Mouse (Mus musculus): ENCODE measurements around the gene Scd1. TPM values are rescaled to one million over a fixed set of nuclear protein-coding genes. Genes with fewer than 3 reads are reported as not detected.

Gene Scd1
- polyA plus RNA-seq, 1 experiment from 2014 or later, result 17.8 TPM

DNA sequence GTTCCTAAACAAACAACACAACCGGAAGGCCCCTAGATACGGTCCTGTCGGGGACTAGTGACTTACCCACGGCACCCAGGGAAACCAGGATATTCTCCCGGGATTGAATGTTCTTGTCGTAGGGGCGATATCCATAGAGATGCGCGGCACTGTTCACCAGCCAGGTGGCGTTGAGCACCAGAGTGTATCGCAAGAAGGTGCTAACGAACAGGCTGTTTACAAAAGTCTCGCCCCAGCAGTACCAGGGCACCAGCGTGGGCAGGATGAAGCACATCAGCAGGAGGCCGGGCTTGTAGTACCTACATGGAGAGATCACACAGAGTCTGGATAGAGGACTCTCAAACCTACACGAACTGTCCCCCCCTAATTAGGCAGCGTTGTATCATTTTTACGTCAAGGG, 7.6 kb downstream of the Scd1 start:
- Histone ChIP-seq H3K4me2 (no peak overlapping the region), H3K9me3 (replicated peaks) (no peaks in the 10 kb centered on the region), H3K4me3 (replicated peaks) (no peak overlapping the region), H3K9ac (no peak overlapping the region), H3K36me3 (replicated peaks) (peaks cover 76% of the 10 kb centered on the region), H3K27ac (replicated peaks) (no peak overlapping the region), H3K27me3 (no peaks in the 10 kb centered on the region), H3K4me1 (replicated peaks) (peaks cover 42% of the 10 kb centered on the region)
- ATAC-seq (ENCODE audit: insufficient read depth), result no peak
- 88% methylated on average over 18 of the region's 18 CpGs for WGBS (ENCODE audit: insufficient replicate concordance)

DNA sequence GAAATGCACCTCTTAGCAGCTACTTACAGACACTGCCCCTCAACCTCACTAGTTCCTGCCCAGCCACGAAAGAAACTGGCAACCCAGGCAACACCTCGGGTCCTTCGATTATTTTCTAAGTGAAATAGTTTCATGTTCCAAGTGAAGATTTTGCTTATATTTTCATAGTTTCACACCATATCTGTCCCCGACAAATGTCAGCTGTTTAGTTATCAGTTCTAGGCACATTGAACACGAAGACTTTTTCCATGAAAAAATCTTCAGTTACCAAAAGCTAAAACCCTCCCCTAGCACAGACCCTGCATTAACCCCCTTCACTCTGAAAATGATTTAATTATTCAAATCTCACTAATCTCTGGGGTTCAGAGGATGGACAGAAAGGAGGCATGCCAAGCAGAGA, 10.9 kb downstream of the Scd1 start:
- peaks cover 60% of the 10 kb centered on the region for H3K4me1 ChIP-seq (replicated peaks)
- peak overlapping the region; percentile 88 for H3K27ac ChIP-seq (replicated peaks)
- H3K9me3 ChIP-seq (replicated peaks), result no peaks in the 10 kb centered on the region
- no peaks in the 10 kb centered on the region for H3K27me3 ChIP-seq
- peak; percentile 41; the same call in 1 of the 2 replicates for ATAC-seq (ENCODE audit: insufficient read depth)
- H3K36me3 ChIP-seq (replicated peaks), result peaks cover 51% of the 10 kb centered on the region
- peak overlapping the region; percentile 13; the same call in 1 of the 2 replicates for H3K9ac ChIP-seq
- 21% methylated on average over 5 of the region's 5 CpGs for WGBS (ENCODE audit: insufficient replicate concordance)
- H3K4me2 ChIP-seq, result peak overlapping the region; percentile 31; the same call in 1 of the 2 replicates
- no peak overlapping the region for H3K4me3 ChIP-seq (replicated peaks)

DNA sequence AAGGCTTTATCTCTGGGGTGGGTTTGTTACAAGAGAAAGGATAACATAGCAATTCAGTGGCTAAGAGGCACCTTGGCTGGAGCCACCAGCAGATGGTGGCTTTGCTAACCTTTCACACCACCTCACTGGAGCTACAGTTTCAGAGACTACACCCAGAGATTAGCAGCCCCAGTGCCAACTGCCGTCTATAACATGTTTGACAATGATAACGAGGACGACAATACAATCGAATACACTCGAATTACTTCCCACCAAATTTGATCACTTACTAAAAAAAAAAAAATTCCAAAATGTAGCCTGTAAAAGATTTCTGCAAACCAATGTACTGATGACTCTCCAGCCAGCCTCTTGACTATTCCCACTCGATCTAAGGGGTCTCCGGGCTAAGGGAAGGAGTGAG, 12.7 kb downstream of the Scd1 start:
- ATAC-seq (ENCODE audit: insufficient read depth), result peak; percentile 78
- peak overlapping the region; percentile 50 for H3K4me2 ChIP-seq
- no peaks in the 10 kb centered on the region for H3K27me3 ChIP-seq
- peak overlapping the region; percentile 4; the same call in 1 of the 2 replicates for H3K9ac ChIP-seq
- peaks cover 74% of the 10 kb centered on the region for H3K4me1 ChIP-seq (replicated peaks)
- peaks cover 37% of the 10 kb centered on the region for H3K36me3 ChIP-seq (replicated peaks)
- no peaks in the 10 kb centered on the region for H3K9me3 ChIP-seq (replicated peaks)
- H3K4me3 ChIP-seq (replicated peaks), result no peak overlapping the region
- H3K27ac ChIP-seq (replicated peaks), result peak overlapping the region; percentile 88
- WGBS (ENCODE audit: insufficient replicate concordance), result 20% methylated on average over 7 of the region's 7 CpGs

DNA sequence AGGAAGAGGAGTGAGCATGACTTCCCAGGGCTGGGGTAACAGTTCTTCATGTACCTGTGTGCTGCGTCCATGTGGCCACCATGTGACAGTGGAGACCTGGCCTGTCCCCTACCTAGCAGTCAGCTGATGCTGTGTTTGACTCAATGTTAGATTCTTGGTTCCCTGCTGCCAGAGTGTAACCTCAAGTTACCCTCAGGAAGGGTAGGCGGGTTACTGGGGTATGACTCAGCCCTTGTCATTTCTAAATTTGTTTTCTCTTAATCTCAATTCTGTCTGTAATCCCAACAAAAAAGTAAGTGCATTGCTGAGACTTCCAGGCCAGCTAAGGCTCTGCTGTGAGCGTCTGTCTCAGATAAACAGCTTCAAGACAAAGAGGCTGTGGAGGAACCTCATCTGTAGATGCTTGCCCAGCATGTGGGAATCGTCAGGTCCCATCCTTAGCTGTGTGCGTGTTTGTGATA, 13.7 kb downstream of the Scd1 start:
- Histone ChIP-seq H3K27me3 (no peaks in the 10 kb centered on the region), H3K36me3 (replicated peaks) (peaks cover 27% of the 10 kb centered on the region), H3K27ac (replicated peaks) (peak overlapping the region; percentile 88), H3K4me3 (replicated peaks) (no peak overlapping the region), H3K4me1 (replicated peaks) (peaks cover 80% of the 10 kb centered on the region), H3K9me3 (replicated peaks) (no peaks in the 10 kb centered on the region), H3K4me2 (no peak overlapping the region), H3K9ac (peak overlapping the region; percentile 0; the same call in 1 of the 2 replicates)
- WGBS (ENCODE audit: insufficient replicate concordance), result 30% methylated on average over 5 of the region's 5 CpGs
- ATAC-seq (ENCODE audit: insufficient read depth), result peak; percentile 33; the same call in 1 of the 2 replicates

DNA sequence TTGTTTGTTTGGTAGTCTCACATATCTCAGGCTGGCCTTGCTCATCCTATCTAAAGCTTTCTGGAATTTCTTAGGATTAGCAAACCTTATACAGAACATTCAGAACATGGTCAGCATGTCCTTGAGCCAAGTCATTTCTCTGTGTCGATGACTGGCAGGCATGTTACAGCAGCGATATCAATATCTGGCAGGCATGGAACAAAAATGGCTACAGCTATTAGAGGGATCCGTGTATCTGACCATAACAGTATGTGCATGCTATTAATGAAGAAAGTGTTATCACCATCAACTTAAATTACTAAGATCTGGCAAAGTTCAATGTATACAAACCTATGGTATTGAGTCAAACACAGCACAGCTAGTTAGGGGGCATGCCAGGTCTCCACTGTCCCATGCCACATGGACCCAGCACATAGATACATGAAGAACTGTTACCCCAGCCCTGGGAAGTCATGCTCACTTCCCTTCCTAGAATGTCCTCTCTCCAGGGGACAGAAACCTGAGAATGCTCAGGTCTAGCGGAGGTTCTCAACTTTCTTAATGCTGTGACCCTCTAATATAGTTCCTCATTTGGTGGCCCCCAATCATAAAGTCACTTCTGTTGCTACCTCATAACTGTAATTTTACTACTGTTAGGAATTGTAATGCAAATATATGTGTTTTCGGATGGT, 15.2 kb downstream of the Scd1 start:
- Histone ChIP-seq H3K9me3 (replicated peaks) (no peaks in the 10 kb centered on the region), H3K4me3 (replicated peaks) (no peak overlapping the region), H3K27me3 (no peaks in the 10 kb centered on the region), H3K4me1 (replicated peaks) (peaks cover 90% of the 10 kb centered on the region), H3K27ac (replicated peaks) (peak overlapping the region; percentile 55), H3K4me2 (no peak overlapping the region), H3K9ac (no peak overlapping the region; the same call in 1 of the 2 replicates), H3K36me3 (replicated peaks) (peaks cover 14% of the 10 kb centered on the region)
- 56% methylated on average over 5 of the region's 5 CpGs for WGBS (ENCODE audit: insufficient replicate concordance)
- ATAC-seq (ENCODE audit: insufficient read depth), result no peak

DNA sequence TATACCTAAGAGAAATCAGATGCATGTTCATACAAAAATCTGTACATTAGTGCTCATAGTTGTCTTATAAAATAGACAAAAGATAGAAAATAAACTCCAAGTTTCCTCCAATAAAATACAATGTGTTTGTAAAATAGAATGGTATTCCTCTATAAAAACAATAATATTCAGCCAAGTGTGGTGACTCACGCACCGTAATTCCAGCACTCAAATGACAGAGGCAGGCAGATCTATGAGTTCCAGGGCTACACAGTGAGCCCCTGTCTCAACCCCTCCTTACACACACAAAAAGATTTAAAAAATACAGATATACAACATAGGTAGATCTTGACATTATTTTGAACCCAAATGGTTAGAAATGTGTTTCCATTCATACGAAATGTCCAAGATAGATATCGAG, 15.8 kb downstream of the Scd1 start:
- Histone ChIP-seq H3K9me3 (replicated peaks) (no peaks in the 10 kb centered on the region), H3K4me3 (replicated peaks) (no peak overlapping the region), H3K4me1 (replicated peaks) (peaks cover 91% of the 10 kb centered on the region), H3K27ac (replicated peaks) (no peak overlapping the region), H3K4me2 (no peak overlapping the region), H3K36me3 (replicated peaks) (0 out of 2 replicates have a peak, but pooled peaks cover 10% of the 10 kb centered on the region), H3K27me3 (no peaks in the 10 kb centered on the region), H3K9ac (no peak overlapping the region)
- ATAC-seq (ENCODE audit: insufficient read depth), result no peak
- WGBS (ENCODE audit: insufficient replicate concordance), result 80% methylated on average over 4 of the region's 4 CpGs

DNA sequence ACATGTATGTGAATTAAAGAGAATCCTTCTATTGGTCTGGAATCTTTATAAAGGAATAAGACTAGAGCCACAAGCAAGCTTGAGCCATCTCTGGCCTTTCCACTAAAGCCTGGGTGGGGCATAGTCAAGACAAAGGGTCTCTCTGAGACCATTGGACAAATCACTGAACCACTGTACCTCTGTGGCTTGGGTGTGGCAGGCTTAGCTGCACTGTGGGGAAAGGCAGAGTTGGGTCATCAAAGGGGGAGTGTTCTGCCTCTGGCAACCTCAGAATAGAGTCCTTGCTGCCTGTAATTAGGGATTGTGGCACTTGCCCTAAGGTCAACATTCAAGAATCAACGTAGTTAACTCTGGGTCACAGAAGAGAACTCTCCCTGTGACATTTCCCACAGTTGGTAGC, 18.2 kb downstream of the Scd1 start:
- H3K27me3 ChIP-seq, result no peaks in the 10 kb centered on the region
- 58% methylated on average over 1 of the region's 1 CpGs for WGBS (ENCODE audit: insufficient replicate concordance)
- no peak for ATAC-seq (ENCODE audit: insufficient read depth)
- H3K9ac ChIP-seq, result peak overlapping the region; percentile 63; the same call in 1 of the 2 replicates
- H3K27ac ChIP-seq (replicated peaks), result peak overlapping the region; percentile 94
- peak overlapping the region; percentile 64; the same call in 1 of the 2 replicates for H3K4me3 ChIP-seq (replicated peaks)
- H3K4me2 ChIP-seq, result peak overlapping the region; percentile 92
- H3K36me3 ChIP-seq (replicated peaks), result no peaks in the 10 kb centered on the region
- no peaks in the 10 kb centered on the region for H3K9me3 ChIP-seq (replicated peaks)
- H3K4me1 ChIP-seq (replicated peaks), result peaks cover 90% of the 10 kb centered on the region

DNA sequence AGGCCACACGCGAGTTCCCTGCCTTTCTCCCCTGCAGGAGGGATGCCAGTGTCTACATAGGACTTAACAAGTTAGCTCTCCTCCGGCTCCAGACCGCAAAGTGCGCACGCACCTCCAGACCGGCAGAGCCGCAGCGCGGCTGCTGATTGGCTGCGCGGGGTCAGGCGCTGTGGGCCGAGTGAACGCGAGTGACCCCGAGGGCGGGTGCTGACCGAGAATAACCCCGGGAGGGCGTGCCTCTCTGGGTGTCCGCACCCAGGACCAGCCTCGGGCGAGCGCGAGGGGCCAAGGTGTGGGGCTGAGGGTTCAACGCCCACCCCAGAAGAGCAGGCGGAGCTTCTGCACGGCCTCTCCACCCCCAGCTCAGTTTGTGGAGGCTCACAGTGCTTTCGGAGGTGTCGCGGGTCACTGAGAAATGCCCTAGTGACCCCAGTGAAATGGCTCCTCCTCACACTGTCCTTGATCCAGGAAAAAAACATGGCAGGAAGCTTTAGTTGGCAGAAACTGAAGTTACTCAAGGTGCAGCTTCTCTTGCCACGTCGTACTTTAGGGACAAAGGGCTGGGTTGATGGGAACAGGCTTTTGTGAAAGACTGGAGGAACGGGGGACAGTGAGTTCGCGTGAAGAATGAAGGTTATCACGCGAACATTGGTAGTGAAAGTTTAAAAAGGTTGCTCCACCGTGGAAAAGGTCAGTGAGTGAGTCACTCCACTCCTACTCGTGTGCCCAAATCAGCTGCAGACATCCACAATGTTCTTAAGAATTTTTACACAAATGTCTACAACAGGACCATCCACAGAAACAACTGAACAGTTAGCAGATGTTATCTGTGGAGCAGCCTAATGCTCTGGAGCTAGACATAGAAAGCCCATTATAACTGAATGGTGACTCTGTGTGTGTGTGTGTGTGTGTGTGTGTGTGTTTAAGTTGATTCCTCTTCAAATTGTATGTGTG, 18.9 kb downstream of the Scd1 start:
- 2% methylated on average over 41 of the region's 41 CpGs for WGBS (ENCODE audit: insufficient replicate concordance)
- Histone ChIP-seq H3K27me3 (no peaks in the 10 kb centered on the region), H3K36me3 (replicated peaks) (no peaks in the 10 kb centered on the region), H3K4me2 (peak overlapping the region; percentile 92), H3K4me1 (replicated peaks) (peaks cover 85% of the 10 kb centered on the region), H3K9me3 (replicated peaks) (no peaks in the 10 kb centered on the region), H3K4me3 (replicated peaks) (peak overlapping the region; percentile 64), H3K27ac (replicated peaks) (peak overlapping the region; percentile 94), H3K9ac (peak overlapping the region; percentile 65)
- ATAC-seq (ENCODE audit: insufficient read depth), result peak; percentile 97

DNA sequence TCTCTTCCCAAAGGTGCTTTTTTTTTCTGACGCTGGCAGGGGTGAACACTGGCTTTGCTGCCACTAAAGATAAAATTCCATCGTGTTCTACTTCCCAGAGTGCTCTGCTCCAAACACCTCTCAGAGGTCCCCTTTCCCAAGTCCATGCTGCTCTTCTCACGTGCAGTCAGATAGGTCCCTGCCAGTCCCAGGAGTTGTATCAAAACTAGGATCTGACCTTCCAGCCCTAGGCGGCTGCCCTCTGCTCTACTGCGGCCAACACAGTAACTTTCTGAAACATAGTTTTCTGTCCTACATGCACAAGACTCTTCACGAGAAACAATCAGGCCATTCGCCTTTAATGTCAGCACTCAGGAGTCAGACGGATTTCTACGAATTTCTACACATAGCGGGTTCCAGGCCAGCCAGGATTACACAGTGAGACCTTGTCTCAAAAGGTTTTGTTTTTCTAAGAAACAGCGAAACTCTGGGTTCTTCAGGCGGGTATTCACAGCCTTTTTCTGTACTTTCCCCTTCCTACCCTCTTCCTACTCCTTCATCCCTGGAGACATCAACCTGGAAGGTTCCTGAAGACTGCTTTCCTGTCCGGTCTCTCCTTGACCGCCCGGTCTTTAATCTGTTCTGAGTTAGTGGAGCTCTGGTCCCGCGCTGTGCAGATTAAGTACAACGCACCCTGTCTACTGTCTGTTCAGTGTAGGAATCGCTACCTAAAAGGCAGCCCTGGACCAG, 19.8 kb downstream of the Scd1 start:
- H3K4me2 ChIP-seq, result peak overlapping the region; percentile 92
- H3K4me3 ChIP-seq (replicated peaks), result peak overlapping the region; percentile 64
- peak; percentile 7; the same call in 1 of the 2 replicates for ATAC-seq (ENCODE audit: insufficient read depth)
- H3K4me1 ChIP-seq (replicated peaks), result peaks cover 77% of the 10 kb centered on the region
- H3K27me3 ChIP-seq, result no peaks in the 10 kb centered on the region
- no peaks in the 10 kb centered on the region for H3K9me3 ChIP-seq (replicated peaks)
- no peaks in the 10 kb centered on the region for H3K36me3 ChIP-seq (replicated peaks)
- WGBS (ENCODE audit: insufficient replicate concordance), result 14% methylated on average over 19 of the region's 19 CpGs
- peak overlapping the region; percentile 65 for H3K9ac ChIP-seq
- H3K27ac ChIP-seq (replicated peaks), result peak overlapping the region; percentile 94

DNA sequence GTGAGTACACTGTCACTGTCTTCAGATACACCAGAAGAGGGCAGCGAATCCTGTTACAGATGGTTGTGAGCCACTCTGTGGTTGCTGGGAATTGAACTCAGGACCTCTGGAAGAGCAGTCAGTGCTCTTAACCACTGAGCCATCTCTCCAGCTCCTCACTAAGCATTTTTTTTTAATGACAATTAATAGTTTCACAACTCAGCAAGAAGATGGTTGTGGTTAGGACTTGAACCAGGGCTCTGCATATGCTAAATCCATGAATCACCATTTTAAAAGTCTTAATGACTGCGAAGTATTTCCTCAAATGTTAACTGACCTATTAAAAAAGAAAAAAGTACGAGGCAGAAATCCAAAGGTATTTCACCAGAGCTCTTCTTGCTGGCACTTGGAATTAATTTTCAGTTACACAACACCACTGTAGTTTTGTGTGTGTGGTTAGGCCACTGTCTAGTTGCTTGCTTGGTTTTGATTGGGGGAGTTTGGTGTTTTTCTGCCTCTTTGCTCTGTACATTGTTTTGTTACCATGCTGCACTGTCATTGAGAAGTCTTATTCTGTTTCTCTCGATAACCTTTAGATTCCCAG, 20.5 kb downstream of the Scd1 start:
- Histone ChIP-seq H3K9ac (peak overlapping the region; percentile 65; the same call in 1 of the 2 replicates), H3K4me2 (peak overlapping the region; percentile 92), H3K4me1 (replicated peaks) (peaks cover 69% of the 10 kb centered on the region), H3K36me3 (replicated peaks) (no peaks in the 10 kb centered on the region), H3K27ac (replicated peaks) (peak overlapping the region; percentile 94), H3K4me3 (replicated peaks) (no peak overlapping the region; the same call in 1 of the 2 replicates), H3K9me3 (replicated peaks) (no peaks in the 10 kb centered on the region), H3K27me3 (no peaks in the 10 kb centered on the region)
- no peak for ATAC-seq (ENCODE audit: insufficient read depth)
- 82% methylated on average over 4 of the region's 4 CpGs for WGBS (ENCODE audit: insufficient replicate concordance)

Data from liver, embryonic 15.5 days (tissue).